Mouse (Mus musculus) cerebellum, adult 9-11 months (tissue): ENCODE measurements around the gene Il27.

Experiments
- DNase-seq: peaks from one replicate; pipeline ENCODE4 v3.0.0; 2022

The Il27 gene

DNA sequence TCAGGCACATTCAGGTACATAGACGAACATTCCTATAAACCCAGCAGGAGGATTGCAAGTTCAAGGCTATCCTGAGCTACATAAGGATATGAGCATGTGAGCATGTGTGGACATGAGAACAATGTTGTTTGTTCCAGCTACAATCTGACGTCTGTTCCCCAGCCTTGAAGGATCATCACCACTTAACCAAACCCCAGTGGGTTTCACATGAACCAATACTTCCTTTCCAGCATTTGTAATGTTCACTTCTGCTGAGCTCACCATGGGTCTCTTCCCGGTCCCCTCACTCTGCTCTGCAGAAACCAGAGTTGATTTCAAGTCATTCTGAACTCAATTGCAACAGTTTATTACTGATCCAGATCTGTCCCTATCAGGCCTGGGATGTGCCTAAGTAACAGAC lies 7.9 kb upstream of the Il27 start:
- no peak for DNase-seq

DNA sequence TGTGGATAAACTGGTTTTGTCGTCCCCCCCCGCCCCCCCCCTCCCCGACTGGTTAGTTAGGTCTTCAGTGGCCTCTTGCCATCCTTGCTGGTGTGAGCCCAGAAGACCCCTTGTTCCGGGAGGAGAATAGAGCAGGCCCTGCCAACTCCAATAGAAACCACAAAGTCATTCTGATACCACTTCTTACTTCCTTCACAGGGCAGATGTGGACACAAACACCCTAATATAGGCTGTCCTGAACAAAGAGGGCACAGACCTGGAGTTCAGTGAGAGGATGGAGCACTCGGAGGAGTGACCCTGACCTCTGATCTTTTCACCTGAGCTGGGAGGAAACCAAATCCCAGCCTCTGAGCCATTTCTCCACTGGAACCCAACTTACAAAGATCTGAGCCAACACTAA lies 7.2 kb upstream of the Il27 start:
- no peak for DNase-seq

DNA sequence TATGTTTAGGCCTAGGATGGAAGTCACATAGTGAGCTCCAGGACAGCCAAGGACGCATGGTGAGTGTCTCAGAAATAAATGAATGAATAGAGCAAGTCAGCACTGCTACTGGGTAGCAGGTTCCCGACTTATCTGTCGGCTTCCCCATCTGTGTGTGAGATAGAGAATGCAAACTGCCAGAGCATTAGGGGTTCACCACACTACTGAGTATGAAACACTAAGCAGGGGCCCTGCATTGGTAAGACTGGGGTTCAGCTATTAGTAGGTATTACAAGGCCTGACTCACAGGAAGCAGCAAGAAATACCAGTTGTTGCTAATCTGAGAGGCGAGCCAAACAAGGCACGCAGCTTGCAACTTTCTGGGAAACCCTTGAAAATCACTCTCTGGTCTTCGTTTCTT lies 4.2 kb upstream of the Il27 start:
- DNase-seq: no peak

DNA sequence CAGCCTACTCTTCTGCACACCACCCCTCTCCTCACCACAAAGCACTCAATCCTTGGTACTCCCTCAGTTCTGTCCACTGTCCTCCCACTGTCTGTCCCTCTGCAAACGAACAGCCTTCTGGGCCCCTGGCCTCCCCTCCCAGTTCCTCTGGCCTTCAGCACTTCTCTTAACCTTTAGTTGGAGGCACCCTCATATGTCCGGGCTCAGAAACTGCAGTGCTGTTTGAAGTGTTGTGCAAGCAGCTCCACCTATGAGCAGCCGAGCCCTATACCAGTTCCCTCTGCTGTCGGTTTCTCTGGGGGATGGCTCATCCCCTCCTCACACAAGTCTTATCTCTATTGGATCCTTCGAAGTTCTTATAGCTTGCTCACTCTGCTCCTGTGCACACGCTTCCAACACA lies 1.7 kb upstream of the Il27 start:
- no peak for DNase-seq

DNA sequence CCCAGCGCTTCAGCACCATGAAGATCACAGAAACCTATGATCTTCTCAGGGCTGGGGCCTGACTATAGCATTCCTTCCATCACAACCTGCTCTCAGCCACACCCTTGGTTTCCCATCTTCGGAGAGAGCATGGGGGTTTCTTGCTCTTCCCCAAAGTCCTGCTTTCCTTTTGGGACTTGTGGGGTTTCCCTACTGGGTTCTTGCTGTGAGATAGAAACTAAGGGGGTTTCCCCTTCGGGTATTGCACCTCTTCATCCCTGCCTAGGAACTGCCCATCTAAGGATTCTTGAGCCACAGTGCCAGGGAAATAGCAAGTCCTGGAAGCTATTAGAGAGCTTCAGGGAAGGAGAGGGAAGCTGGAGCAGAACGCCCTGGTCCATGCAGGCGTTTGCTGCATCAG lies 1.1 kb upstream of the Il27 start:
- DNase-seq: no peak

DNA sequence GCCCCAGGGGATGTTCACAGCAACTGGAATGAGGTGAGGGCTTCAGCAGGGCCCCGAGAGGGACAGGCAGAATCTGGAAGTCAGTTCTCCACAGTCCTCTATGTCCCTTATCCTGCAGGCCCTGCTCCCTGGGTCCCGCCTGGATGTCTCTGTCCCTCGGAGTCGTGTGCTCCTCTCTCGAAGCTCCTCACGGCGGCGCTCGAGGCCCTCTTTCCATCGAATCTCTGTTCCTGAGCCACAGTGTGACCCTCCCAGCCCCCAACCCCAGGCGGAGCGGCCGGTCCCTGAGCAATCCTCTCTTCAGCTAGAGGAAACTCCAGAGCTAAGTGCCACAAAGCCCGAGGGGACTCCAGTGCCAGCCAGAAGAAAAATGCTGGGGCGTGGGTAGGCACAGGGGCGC lies 7.0 kb downstream of the Il27 start:
- DNase-seq: no peak

DNA sequence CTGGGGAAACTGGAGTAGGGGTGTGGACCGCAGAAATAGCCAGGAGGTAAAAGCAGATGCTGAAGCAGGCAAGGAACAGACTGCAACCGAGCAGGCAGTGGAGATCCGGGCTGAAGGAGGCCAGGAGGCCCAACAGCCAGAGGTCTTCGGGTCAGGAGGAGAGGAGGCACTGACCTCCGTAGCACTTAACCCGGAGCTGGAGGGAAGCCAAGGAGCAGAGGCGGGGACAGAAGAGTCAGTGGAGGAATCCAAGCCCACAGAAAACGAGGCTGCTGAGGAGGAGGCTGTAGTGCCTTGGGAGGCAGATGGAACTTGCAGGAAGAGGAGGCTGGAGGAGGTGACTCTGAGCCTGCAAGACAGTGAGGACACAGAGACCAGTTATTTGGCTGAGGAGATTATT lies 7.9 kb downstream of the Il27 start:
- DNase-seq: no peak

DNA sequence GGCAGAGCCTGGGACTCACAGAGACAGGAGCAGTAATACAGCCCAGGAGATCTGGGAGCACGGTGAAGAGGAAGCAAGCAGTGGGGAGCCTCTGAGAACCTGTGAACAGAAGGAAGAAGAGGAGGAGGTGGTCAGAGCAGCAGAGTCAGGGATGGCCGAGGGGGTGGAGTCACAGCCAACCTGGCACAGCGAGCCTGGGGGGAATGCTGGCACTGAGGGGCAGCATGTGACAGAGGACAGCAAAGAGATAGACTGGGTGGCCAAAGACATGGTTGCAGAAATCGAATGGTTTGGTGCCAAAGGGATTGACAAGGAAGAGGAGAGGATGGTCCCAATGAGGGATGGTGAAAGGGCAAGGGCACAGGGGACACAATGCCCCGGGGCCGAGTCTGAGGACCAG lies 9.0 kb downstream of the Il27 start, which contains the start of gene Cln3:
Gene Cln3, minus strand, starts transcription at position 101 of the 400 bp plus-strand sequence.
- DNase-seq: no peak

DNA sequence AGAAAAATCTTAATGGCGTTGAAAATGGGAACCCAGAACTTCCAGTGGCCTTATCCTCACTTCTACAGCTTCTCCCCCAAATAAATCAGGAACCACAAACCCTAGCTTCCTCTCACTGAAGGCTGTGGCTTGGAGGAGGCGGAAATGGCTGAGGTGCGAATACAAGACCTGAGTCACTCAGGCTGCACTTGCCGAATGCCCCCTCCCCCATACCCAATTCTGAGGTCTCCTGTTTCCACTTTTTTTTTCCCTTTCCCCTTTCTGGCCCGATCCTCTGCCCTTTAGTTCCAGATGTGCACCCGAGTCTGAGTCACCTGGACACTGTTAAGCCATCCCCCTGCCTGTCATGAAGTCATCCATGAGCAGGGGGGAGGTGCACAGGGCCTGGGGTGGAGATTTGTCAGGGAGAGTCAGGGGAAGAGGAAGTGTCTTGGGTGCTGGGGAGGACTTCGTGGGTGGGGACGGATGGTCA lies 10.2 kb downstream of the Il27 start, which contains the start of gene Apobr:
Gene Apobr, plus strand, starts transcription at position 437 of the 472 bp plus-strand sequence.
- no peak for DNase-seq

DNA sequence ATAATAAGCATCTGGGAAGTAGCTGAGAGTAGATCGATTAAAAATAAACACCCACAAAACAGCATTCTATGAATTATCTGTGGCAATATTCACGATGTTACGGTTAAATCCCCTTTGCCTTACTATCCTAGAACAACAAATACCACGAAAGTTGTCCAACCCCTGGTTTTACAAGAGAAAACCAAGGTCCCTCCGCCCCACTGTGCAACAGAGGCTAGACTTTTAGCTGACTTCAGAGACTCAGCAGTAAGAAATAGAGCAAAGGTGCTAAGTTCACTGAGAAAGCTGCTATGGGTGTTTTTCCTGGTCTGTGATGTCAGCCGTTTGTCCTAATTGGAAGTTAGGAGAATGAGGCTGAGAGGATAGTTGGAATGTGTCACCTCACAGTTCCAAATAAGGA lies 11.0 kb downstream of the Il27 start:
- no peak for DNase-seq

DNA sequence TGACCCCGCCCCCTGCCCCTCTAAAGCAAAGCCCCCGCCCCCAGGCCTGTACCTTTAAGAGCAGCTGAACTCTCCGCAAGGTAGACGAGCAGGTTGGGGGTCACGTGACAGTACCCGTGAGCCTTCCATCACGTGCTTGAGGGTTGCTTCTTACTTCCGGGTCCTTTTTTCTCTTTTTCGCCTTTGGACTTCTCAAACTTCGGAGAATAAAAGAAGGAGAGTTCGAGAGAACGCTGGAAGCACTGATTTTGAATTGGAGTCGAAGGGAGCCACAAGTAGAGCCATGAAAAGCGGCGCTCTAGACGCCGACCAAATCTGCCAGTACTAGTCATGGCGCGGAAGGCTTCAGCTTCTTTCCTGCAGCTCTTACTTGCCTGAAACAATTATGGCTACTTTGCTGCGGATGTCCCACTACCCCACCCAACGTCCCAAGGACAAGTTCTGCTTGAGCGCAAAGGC lies 11.5 kb downstream of the Il27 start:
- DNase-seq: peak; percentile 92

DNA sequence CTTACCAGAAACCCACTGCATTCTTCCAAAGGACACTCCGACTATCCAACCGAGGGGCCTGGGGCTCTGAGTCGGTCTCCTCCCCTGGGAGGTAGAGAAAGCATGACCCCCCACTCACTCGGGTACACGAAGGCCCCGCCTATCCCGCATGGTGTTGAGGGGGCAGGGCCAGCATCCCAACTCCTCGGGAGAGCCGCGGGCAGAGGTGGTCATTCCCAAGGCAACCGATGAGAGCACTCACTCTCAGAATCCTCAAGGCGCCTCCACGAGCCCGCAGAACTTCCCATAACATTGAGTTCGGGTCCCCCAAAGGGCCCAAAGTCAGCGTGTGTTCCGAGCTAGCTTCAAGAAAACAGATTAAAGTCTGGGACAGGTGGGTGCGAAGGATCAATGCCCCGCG lies 12.0 kb downstream of the Il27 start:
- DNase-seq: peak; percentile 69

DNA sequence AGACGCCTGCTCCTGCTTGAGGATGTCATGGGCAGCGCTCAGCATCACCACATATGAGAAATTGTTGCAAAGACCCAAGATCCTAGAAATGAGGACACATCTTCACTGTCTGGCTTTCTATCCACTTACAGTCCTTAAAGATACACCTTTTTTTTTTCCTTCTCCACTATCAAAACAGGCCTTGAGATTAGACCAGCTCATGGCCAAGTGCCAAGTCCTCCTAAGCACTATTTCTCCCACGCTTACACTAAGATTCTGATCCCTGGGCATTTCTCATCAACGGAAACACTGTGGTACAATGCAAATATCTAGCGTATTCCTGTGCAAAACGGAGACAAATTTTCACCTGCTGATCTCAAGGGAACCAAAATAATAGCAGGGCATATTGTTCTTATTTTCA lies 13.1 kb downstream of the Il27 start:
- no peak for DNase-seq

DNA sequence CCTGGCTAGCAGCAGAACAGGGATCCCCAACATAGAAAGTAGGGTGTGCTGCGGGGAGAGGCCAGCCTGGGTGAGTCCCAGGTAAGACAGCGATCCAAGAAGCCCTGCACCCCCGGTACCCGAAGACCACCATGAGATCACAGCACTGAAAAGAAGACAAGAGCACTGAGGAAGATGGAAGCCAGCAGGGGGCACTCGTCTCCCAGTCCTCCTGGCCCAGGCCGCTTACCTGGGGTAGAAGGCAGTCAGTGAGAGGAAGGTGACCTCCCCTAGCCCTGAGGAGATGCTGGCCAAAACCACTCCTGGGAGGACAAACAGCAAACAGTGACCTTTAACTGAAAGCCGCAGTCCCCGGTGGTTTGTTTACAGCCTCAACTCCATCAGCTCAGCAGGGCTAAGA lies 15.6 kb downstream of the Il27 start:
- peak; percentile 38 for DNase-seq

DNA sequence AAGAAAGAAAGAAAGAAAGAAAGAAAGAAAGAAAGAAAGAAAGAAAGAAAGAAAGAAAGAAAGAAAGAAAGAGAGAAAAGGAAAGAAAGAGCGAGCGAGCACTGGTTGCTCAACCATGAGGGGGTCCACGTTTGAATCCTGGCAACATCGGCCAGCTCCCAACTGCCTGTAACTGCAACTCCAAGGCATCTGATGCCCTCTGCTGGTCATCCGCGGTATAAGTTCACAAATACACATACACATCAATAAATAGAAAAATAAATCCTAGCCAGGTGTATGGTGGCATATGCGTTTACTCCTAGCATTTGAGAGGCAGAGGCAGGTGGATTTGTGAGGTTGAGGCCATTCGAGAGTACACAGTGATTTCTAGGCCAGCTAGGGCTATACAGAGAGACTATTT lies 17.8 kb downstream of the Il27 start:
- DNase-seq: no peak

DNA sequence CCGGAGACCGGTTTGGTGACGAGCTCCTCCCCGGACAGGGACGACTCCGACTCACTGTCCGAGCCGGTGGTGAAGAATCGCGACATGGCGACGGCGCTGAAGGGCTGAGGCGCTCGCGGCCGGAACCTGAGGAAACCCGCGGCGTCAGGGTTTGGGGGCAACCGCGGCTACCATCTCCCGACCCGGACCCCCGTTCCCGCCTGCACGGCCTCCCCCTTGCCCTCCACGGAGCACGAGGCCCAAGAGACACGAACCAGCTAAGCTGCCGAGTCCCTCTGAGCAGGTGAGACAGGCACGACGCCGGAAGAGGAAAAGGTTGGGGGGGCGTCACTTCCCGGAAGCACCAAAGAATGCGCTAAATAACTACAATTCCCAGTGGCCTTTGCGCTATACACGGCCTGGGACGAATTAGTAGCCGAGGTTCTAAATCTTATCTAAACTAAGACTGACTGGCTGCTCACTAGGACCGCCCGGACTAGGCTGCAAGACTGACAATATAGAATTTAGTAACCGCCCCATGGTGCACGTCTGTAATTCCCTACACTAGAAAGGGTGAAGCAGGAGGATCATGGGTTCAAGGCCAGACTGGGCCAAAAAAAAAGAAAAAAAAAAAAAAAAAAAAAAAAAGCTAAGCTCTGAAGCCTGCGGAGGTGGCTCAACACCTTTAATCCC lies 28.5 kb downstream of the Il27 start, which contains the start of gene Eif3c:
Gene Eif3c, minus strand, starts transcription at position 318 of the 672 bp plus-strand sequence.
- DNase-seq: peak; percentile 89

DNA sequence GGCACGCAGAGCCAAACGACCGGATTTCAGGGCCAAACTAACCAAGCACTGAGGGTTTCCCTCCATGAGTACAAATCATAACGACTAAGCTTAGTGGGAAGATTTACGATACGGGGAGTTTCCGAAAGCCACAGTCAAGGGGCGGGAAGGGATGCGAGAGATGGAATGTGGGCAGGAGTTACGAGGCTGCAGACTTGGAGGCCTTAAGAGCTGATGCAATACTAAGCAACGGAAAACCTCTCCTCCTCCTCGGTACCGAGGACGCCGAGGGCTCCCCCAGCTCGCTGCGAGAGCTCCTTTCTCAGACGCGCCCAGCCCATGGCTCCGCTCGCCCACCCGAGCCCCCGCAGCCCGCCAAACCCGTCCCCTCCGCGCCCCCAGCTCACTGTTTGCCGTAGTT lies 29.0 kb downstream of the Il27 start:
- DNase-seq: no peak

DNA sequence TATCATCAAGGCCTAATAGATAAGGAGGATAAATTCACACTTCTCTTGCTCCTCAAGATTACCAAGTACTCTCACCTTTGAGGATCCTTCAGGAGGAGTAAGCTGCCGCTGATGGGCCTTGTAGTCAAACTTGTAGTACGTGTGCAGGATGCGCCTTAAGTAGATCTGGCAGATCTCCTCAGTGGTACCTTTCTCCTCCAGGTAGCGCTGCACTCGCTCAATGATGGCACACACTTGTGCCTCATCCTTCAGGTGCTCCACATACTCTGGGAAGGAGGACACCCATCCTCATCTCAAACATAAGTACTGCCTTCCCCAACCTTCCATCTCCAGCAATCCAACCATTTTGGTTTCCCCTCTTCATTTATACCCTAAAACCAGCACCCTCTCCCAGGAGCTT lies 38.1 kb downstream of the Il27 start:
- no peak for DNase-seq

DNA sequence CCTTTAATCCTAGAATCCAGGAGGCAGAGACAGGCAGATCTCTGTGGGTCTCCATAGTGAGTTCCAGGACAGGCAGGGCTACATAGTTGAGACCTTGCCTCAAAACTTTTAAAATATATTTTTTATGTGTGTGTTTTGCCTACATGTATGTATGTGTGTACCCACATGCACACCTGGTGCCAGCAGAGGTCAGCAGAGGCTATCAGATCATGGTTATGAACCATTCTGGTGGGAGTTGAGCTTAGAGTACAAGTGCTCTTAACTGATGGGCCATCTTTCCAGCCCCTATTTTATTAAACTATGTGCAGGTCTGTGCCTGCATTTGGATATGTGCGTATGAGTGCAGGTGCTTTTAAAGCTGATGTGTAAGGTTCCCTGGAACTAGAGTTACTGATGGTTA lies 39.9 kb downstream of the Il27 start:
- DNase-seq: no peak

DNA sequence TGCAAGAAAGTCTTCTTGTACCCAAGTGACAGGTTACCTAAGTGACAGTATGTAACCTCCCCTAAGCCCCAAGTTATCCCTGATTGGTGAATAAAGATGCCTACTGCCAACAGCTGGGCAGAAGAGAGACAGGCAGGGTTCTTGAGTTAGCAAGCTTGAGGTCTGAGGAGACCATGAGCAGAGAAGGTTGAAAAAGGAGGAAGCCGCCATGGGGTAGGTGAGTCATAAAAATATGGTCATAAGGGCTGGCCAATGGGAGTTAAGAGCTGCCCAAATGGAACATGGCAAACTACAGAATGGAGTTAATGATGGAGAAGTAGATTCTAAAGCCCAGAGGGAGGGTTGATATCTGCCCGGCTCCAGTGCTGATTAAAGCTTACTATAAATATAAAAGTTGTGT lies 49.1 kb downstream of the Il27 start:
- no peak for DNase-seq

DNA sequence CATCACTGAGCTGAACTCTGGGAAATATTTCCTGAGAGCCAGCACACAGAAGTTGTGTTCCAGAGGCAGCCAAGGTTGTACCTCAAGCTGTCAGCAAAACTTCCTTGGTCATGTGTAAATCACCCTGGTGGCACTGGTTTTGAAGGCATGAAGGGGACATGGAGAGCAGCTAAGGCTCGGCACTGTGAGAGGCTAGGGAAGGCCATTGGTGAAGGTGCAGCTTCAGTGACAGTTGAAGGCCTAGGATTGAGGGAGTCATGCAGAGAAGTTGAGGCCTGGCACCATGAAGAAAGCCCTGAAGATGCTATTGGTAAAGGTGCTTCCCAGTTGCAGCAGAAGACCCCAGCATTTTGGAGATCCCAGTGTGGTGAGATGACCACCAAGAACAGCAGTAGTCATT lies 53.1 kb downstream of the Il27 start:
- DNase-seq: no peak
